8 mouse cellular contexts compared by ENCODE assay signal in genomic region chr1:180194781-180195471, GRCm38 (mm10). TPM values are rescaled to one million over a fixed set of nuclear protein-coding genes. Genes with fewer than 3 reads are reported as not detected.
A peak's percentile ranks its signal among the peaks of the same experiment; 100 is the strongest.
DNase-seq lines count a peak whose midpoint lies in the region; ATAC-seq lines count a peak whose summit lies in the region.

No protein-coding gene starts in this region.

- peak; percentile 76 for DNase-seq in adrenal gland, adult 2 months
- no peak for DNase-seq in adrenal gland, adult 18-20 months (ENCODE audit: low spot score in 2 of 2)
- DNase-seq in brain, adult 2 months (ENCODE audit: low read depth, low spot score) = peak; percentile 73
- DNase-seq in hindbrain, embryonic 10.5 days (ENCODE audit: low spot score) = peak; percentile 49
- DNase-seq in limb, embryonic 10.5 days (ENCODE audit: low spot score) = peak; percentile 42
- DNase-seq in spleen, postnatal 10 days (ENCODE audit: low spot score in 2 of 2) = peak; percentile 23 to 56

- no peak overlapping the region for H3K9ac ChIP-seq in forebrain, embryonic 16.5 days (replicated peaks; ENCODE audit: low read depth, low read length)

- no peaks in the 10 kb centered on the region for H3K36me3 ChIP-seq in forebrain, embryonic 16.5 days (ENCODE audit: control insufficient read depth, insufficient read depth)
- H3K36me3 ChIP-seq in hindbrain, embryonic 10.5 days = no peaks in the 10 kb centered on the region
- H3K36me3 ChIP-seq in limb, embryonic 10.5 days = no peaks in the 10 kb centered on the region

- peak overlapping the region; percentile 73 for H3K4me2 ChIP-seq in forebrain, embryonic 16.5 days (ENCODE audit: low read length)

- H3K9me3 ChIP-seq in forebrain, embryonic 16.5 days (ENCODE audit: control insufficient read depth, low read length) = no peaks in the 10 kb centered on the region
- no peaks in the 10 kb centered on the region for H3K9me3 ChIP-seq in hindbrain, embryonic 10.5 days
- no peaks in the 10 kb centered on the region for H3K9me3 ChIP-seq in limb, embryonic 10.5 days (replicated peaks)

- peaks cover 12% of the 10 kb centered on the region for H3K4me1 ChIP-seq in forebrain, embryonic 16.5 days (replicated peaks; ENCODE audit: control insufficient read depth, insufficient read depth, low read length)
- H3K4me1 ChIP-seq in hindbrain, embryonic 10.5 days (replicated peaks) = peaks cover 17% of the 10 kb centered on the region
- H3K4me1 ChIP-seq in limb, embryonic 10.5 days = peaks cover 13% of the 10 kb centered on the region

- ATAC-seq in forebrain, embryonic 16.5 days = no peak
- ATAC-seq in megakaryocyte-erythroid progenitor cell, adult 5-6 weeks (replicated peaks; ENCODE audit: low FRiP score, low TSS enrichment, poor library complexity, severe bottlenecking) = peak; percentile 62

- H3K4me3 ChIP-seq in forebrain, embryonic 16.5 days (replicated peaks; ENCODE audit: low read length) = peak overlapping the region; percentile 56
- H3K4me3 ChIP-seq in hindbrain, embryonic 10.5 days = peak overlapping the region; percentile 61
- H3K4me3 ChIP-seq in limb, embryonic 10.5 days = peak overlapping the region; percentile 71

- 30% methylated on average over 9 of the region's 9 CpGs for WGBS in forebrain, embryonic 16.5 days
- 31% methylated on average over 9 of the region's 9 CpGs for WGBS in hindbrain, embryonic 10.5 days
- WGBS in limb, embryonic 10.5 days = 35% methylated on average over 9 of the region's 9 CpGs

- peaks cover 7% of the 10 kb centered on the region; the same call in 1 of the 2 replicates for H3K27me3 ChIP-seq in forebrain, embryonic 16.5 days (replicated peaks; ENCODE audit: control insufficient read depth, insufficient read depth, low read length)
- H3K27me3 ChIP-seq in hindbrain, embryonic 10.5 days (ENCODE audit: insufficient read depth, poor library complexity, severe bottlenecking) = no peaks in the 10 kb centered on the region; the same call in none of the 2 replicates
- peaks cover 10% of the 10 kb centered on the region; the same call in 1 of the 2 replicates for H3K27me3 ChIP-seq in limb, embryonic 10.5 days (ENCODE audit: low read depth, poor library complexity, severe bottlenecking)

- no peak overlapping the region for H3K27ac ChIP-seq in forebrain, embryonic 16.5 days (ENCODE audit: low read length)
- no peak overlapping the region for H3K27ac ChIP-seq in hindbrain, embryonic 10.5 days
- no peak overlapping the region for H3K27ac ChIP-seq in limb, embryonic 10.5 days

RNA-seq across cellular contexts. Expression of gene Coq8a, which starts 4.5 kb away (rescaled TPM):
- total RNA-seq in adrenal gland, adult 2 months (2021) = 100 to 1,000 TPM; 290 to 315 TPM
- 141 and 188 TPM in 2 replicates for polyA plus RNA-seq in adrenal gland, adult 2 months (2012; rRNA removed)
- total RNA-seq in adrenal gland, adult 18-20 months (2021) = 100 to 1,000 TPM; 319 to 568 TPM
- 4.1 and 5.1 TPM in 2 replicates for polyA plus RNA-seq in forebrain, embryonic 16.5 days (2015; fragmentation: Nextera tagmentation; extraction: Ambion mirVana)
- 1.8 and 2.0 TPM in 2 replicates for polyA plus RNA-seq in hindbrain, embryonic 10.5 days (2016; fragmentation: Nextera tagmentation; extraction: Ambion mirVana)
- 2.1 and 2.4 TPM in 2 replicates for polyA plus RNA-seq in limb, embryonic 10.5 days (2016; fragmentation: Nextera tagmentation; extraction: Ambion mirVana)
- total RNA-seq in megakaryocyte-erythroid progenitor cell, adult 5-6 weeks (2014; fragmentation: Nextera tagmentation) = 6.3 and 8.4 TPM in 2 replicates
- total RNA-seq in megakaryocyte-erythroid progenitor cell, adult 5-6 weeks (2017) = 18.3 and 22.3 TPM in 2 replicates

Comparison
In these comparisons a context has a peak if more than half of its experiments do, and no peak if none do; other contexts are left out.
1. DNase-seq: peak in adrenal gland, adult 2 months (single experiment), brain, adult 2 months (single experiment), hindbrain, embryonic 10.5 days (single experiment), limb, embryonic 10.5 days (single experiment) and spleen, postnatal 10 days (2 of 2); none in adrenal gland, adult 18-20 months (0 of 2).
2. RNA of gene Coq8a, which starts 4.5 kb away (polyA plus RNA-seq): 141 to 188 TPM in adrenal gland, adult 2 months; 4.1 to 5.1 TPM in forebrain, embryonic 16.5 days, 2.1 to 2.4 TPM in limb, embryonic 10.5 days and 1.8 to 2.0 TPM in hindbrain, embryonic 10.5 days; every median in the first group is over 10 times any median in the second.
3. Peak in every context shown above with its lines, with median percentiles within 50 percentile points of each other: H3K4me3 ChIP-seq.